Mouse (Mus musculus): ENCODE measurements around the gene Slf1. TPM values are rescaled to one million over a fixed set of nuclear protein-coding genes. Genes with fewer than 3 reads are reported as not detected.

The Slf1 gene
- polyA plus RNA-seq, 1 experiment: 7.2 TPM

DNA sequence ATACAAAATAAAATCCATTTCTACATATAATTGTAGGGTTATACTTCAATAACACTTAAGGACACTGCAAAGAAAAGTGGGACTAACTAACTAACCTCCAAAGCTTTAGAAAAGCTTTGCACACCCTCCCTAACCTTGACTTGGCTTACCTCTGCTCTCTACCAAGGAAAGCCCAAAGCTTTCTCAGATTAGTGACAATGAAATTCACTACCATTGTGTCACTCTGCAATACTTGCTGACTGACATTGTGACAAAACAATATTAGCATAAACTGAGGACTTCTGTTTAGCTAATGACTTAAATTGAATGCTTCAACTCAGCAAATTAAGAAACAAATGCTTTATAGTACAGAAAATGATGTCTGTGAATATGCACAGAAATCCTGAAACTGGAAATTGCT, 63.2 kb downstream of the Slf1 start:
- H3K4me3 ChIP-seq (ENCODE audit: insufficient read depth, low read length): no peak overlapping the region
- H3K4me1 ChIP-seq (ENCODE audit: control insufficient read depth, insufficient read depth, low read length): no peaks in the 10 kb centered on the region
- no peak for TF ChIP-seq CTCF (IDR thresholded peaks at IDR 0.05; ENCODE audit: low read depth, low read length)
- TF ChIP-seq POLR2A (IDR thresholded peaks at IDR 0.05; ENCODE audit: borderline replicate concordance, low read depth, low read length): no peak
- no peak overlapping the region for H3K27ac ChIP-seq (ENCODE audit: insufficient read depth, low read depth, low read length)

DNA sequence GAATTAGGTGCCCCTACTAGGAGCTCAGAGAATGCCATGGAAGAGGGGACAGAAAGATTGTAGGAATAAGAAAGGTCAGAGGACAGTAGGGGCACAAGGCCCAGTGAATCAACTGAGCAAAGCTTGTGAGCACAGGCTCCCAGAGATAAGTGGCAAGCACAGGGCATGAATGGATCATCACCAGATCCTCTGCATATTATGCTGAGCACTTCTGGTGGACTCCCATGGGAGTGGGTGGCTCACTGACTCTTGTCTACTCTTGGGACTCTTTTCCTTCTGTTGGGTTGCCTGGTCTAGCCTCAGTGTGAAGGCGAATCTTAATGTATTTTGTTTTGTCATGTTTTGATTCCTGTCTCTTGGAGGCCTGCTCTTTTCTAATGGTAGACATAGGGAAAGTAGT, 66.4 kb downstream of the Slf1 start:
- no peaks in the 10 kb centered on the region for H3K4me1 ChIP-seq (ENCODE audit: control insufficient read depth, insufficient read depth, low read length)
- H3K4me3 ChIP-seq (ENCODE audit: insufficient read depth, low read length): no peak overlapping the region
- TF ChIP-seq CTCF (IDR thresholded peaks at IDR 0.05; ENCODE audit: low read depth, low read length): no peak
- no peak for TF ChIP-seq POLR2A (IDR thresholded peaks at IDR 0.05; ENCODE audit: borderline replicate concordance, low read depth, low read length)
- no peak overlapping the region for H3K27ac ChIP-seq (ENCODE audit: insufficient read depth, low read depth, low read length)

DNA sequence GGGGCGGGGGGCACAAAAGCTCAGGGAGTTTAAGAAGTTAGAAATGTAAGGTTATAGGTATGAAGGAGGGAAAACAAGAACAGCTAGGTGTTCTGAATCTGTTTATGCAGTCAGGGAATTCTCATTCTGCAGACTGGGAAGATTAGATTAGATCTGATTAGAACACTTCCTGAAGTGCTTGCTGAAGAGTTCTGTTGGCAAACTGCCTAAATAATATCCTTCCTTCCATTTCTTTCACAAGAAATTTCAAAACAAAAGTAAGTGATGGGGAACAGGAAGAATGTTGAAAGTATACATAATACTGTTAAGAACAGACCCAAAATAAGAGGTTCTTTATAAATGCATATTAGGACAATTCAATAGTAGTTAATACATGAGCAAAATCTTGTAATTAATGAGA, 72.1 kb downstream of the Slf1 start:
- TF ChIP-seq CTCF (IDR thresholded peaks at IDR 0.05; ENCODE audit: low read depth, low read length): no peak
- TF ChIP-seq POLR2A (IDR thresholded peaks at IDR 0.05; ENCODE audit: borderline replicate concordance, low read depth, low read length): no peak
- Histone ChIP-seq H3K4me1 (ENCODE audit: control insufficient read depth, insufficient read depth, low read length) (no peaks in the 10 kb centered on the region), H3K27ac (ENCODE audit: insufficient read depth, low read depth, low read length) (no peak overlapping the region), H3K4me3 (ENCODE audit: insufficient read depth, low read length) (no peak overlapping the region)

DNA sequence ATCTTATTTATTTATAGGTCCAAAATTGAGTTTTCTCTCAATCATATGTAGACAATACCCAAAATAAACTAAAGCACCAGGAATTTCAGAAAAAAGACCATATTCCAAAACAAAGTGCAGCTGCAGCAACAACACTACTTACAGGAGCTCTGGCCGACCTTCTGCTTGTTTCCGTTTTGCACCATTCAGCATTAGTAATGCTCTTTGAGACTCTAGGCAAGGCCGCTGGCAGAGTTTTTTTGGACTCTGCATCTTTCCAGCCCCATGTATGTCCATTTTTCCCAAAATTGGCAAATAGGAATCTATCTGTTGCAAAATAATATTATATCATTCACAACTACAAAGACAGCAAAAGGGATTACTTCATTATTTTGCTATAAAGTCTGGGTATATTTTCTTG, 85.5 kb downstream of the Slf1 start:
- Histone ChIP-seq H3K27ac (ENCODE audit: insufficient read depth, low read depth, low read length) (no peak overlapping the region), H3K4me3 (ENCODE audit: insufficient read depth, low read length) (no peak overlapping the region), H3K4me1 (ENCODE audit: control insufficient read depth, insufficient read depth, low read length) (peaks cover 6% of the 10 kb centered on the region)
- TF ChIP-seq POLR2A (IDR thresholded peaks at IDR 0.05; ENCODE audit: borderline replicate concordance, low read depth, low read length) (no peak), CTCF (IDR thresholded peaks at IDR 0.05; ENCODE audit: low read depth, low read length) (no peak)

DNA sequence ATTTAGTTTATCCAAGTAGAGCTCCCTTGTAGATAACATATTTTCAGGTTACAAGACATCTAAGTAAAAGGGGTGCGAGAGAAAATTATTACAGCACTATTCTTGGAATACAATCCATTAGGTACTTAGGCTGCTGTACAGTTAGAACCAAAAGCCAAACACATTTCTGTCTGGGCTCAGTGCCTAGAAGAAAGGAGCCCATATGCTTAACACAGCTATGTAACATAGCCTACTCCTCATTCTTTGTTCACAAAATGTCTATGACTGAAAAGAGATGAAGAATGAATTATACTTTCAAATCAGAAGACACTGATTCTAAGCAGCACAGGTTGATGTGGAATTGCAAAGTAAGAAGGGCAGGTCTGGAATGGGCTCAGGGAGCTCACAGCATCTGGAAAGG, 86.8 kb downstream of the Slf1 start:
- TF ChIP-seq POLR2A (IDR thresholded peaks at IDR 0.05; ENCODE audit: borderline replicate concordance, low read depth, low read length) (no peak), CTCF (IDR thresholded peaks at IDR 0.05; ENCODE audit: low read depth, low read length) (no peak)

DNA sequence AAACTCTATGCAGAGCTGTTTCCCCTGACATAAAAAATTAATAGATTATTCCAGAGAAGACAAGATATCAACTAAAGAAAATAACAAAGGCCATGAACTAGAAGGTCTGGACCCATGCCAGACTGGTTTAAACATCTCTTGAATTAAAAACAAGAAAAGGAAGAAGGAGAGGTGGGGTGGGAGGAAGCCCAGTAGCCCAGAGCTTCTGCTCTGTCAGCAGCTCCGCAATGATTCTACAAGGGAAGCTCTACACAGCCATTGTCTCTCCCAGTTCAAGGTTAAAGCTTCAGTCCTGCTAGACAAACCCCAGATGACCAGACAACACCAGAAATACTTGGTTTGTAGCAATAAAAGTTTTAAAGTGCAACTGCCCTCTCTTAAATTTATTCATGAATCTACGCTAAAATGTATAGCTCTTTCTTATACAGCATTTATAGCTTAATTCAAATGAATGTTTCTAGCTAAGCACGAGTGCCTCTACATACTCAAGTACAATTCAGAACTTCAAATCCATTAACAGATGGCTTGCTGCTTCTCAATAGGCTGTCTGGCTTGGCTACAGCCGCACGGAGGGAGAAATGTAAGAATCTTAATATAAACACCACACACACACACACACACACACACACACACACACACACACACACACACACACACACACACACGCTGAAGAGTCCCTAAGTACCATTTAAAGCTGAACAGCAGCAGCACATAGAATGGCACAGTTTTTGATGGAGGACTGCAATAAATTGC, 87.9 kb downstream of the Slf1 start:
- Histone ChIP-seq H3K27ac (ENCODE audit: insufficient read depth, low read depth, low read length) (no peak overlapping the region), H3K4me3 (ENCODE audit: insufficient read depth, low read length) (no peak overlapping the region), H3K4me1 (ENCODE audit: control insufficient read depth, insufficient read depth, low read length) (peaks cover 6% of the 10 kb centered on the region)
- TF ChIP-seq POLR2A (IDR thresholded peaks at IDR 0.05; ENCODE audit: borderline replicate concordance, low read depth, low read length): no peak

More for the DNA sequence above, 86.8 kb downstream of the Slf1 start:
- Histone ChIP-seq H3K4me3 (ENCODE audit: insufficient read depth, low read length) (no peak overlapping the region), H3K4me1 (ENCODE audit: control insufficient read depth, insufficient read depth, low read length) (peaks cover 6% of the 10 kb centered on the region), H3K27ac (ENCODE audit: insufficient read depth, low read depth, low read length) (no peak overlapping the region)

DNA sequence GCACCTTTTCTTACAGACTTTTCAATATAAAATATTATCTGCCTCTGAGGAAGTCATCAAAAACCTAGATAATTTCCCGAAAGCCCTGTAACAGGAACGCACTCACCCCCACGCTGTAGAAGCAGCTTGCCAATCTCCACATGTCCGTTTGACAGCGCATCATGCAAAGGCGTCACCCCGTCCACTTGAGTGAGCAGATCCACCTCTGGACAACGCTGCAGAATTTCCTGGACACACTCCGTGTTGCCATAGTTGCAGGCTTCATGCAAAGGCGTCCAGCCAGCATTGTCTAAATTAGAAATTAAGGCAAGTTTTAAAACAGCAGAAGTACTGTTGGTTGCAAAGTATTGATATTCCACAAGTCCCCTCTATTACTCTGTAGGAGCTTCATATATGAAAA, 88.9 kb downstream of the Slf1 start:
- Histone ChIP-seq H3K27ac (ENCODE audit: insufficient read depth, low read depth, low read length) (no peak overlapping the region), H3K4me3 (ENCODE audit: insufficient read depth, low read length) (no peak overlapping the region), H3K4me1 (ENCODE audit: control insufficient read depth, insufficient read depth, low read length) (peaks cover 6% of the 10 kb centered on the region)
- no peak for TF ChIP-seq POLR2A (IDR thresholded peaks at IDR 0.05; ENCODE audit: borderline replicate concordance, low read depth, low read length)
- TF ChIP-seq CTCF (IDR thresholded peaks at IDR 0.05; ENCODE audit: low read depth, low read length): no peak

DNA sequence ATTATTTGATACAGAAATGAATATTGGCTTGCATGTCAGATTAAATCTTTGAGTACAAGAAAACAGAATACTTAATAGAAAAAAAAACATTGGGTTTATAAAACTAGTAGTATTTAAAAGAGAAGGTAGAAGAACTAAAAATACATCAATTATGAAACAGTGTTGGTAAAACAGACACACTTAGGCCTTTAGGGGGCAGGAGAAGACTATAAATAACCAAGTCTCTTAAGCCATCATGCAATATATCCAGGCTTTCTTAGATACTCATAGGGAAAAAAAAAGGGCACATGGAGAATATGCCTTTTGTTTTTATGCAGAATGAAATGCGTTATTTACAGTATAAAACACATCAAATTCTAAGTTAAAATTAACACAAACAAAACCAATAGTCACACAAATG, 89.9 kb downstream of the Slf1 start:
- TF ChIP-seq POLR2A (IDR thresholded peaks at IDR 0.05; ENCODE audit: borderline replicate concordance, low read depth, low read length) (no peak), CTCF (IDR thresholded peaks at IDR 0.05; ENCODE audit: low read depth, low read length) (no peak)
- Histone ChIP-seq H3K4me3 (ENCODE audit: insufficient read depth, low read length) (no peak overlapping the region), H3K4me1 (ENCODE audit: control insufficient read depth, insufficient read depth, low read length) (peaks cover 6% of the 10 kb centered on the region), H3K27ac (ENCODE audit: insufficient read depth, low read depth, low read length) (no peak overlapping the region)

- Histone ChIP-seq H3K4me1 (ENCODE audit: control insufficient read depth, insufficient read depth, low read length) (0 out of 2 replicates have a peak, but pooled peaks cover 2% of the 10 kb centered on the region), H3K27ac (ENCODE audit: insufficient read depth, low read depth, low read length) (no peak overlapping the region), H3K4me3 (ENCODE audit: insufficient read depth, low read length) (no peak overlapping the region)
- no peak for TF ChIP-seq CTCF (IDR thresholded peaks at IDR 0.05; ENCODE audit: low read depth, low read length)
- no peak for TF ChIP-seq POLR2A (IDR thresholded peaks at IDR 0.05; ENCODE audit: borderline replicate concordance, low read depth, low read length)
Observed at GRCm38 (mm10) chr13:77043375-77043774, 91.9 kb downstream of the Slf1 start.

- H3K4me1 ChIP-seq (ENCODE audit: control insufficient read depth, insufficient read depth, low read length): peaks cover 2% of the 10 kb centered on the region; the same call in 1 of the 2 replicates
- TF ChIP-seq POLR2A (IDR thresholded peaks at IDR 0.05; ENCODE audit: borderline replicate concordance, low read depth, low read length) (no peak), CTCF (IDR thresholded peaks at IDR 0.05; ENCODE audit: low read depth, low read length) (no peak)
- no peak overlapping the region for H3K4me3 ChIP-seq (ENCODE audit: insufficient read depth, low read length)
- no peak overlapping the region for H3K27ac ChIP-seq (ENCODE audit: insufficient read depth, low read depth, low read length)
Observed at GRCm38 (mm10) chr13:77029594-77029993, 105.7 kb downstream of the Slf1 start.
